Mouse (Mus musculus) limb, embryonic 13.5 days (tissue): ENCODE data around the gene Olfr1046. TPM values are rescaled to one million over a fixed set of nuclear protein-coding genes. Genes with fewer than 3 reads are reported as not detected.

ENCODE experiments used
- polyA plus RNA-seq: library from polyadenylated mRNA; unstranded; fragments of >200 nt; fragmentation: Nextera tagmentation; extraction: Ambion mirVana; gene quantifications from 2 replicates; pipeline ENCODE4 v1.2.1, GENCODE M21; 2015

Olfr1046 gene
- polyA plus RNA-seq, 1 experiment from 2014 or later, result not detected

Other genes starting within 250 kb of the Olfr1046 start
- not detected in 2 replicates for gene Olfr1029, start 245.4 kb downstream of the Olfr1046 start, polyA plus RNA-seq
- not detected in 2 replicates for gene Olfr1030, start 240.0 kb downstream of the Olfr1046 start, polyA plus RNA-seq
- gene Olfr1031, start 229.0 kb downstream of the Olfr1046 start, polyA plus RNA-seq, result not detected in 2 replicates
- gene Olfr1032, start 213.8 kb downstream of the Olfr1046 start, polyA plus RNA-seq, result not detected in 2 replicates
- 0.33 and 0.90 TPM in 2 replicates for gene Olfr1033, start 198.7 kb downstream of the Olfr1046 start, polyA plus RNA-seq
- not detected in 2 replicates for gene Olfr1034, start 173.5 kb downstream of the Olfr1046 start, polyA plus RNA-seq
- gene Olfr1036, start 145.3 kb downstream of the Olfr1046 start, polyA plus RNA-seq, result not detected in 2 replicates
- gene Olfr1037, start 131.9 kb downstream of the Olfr1046 start, polyA plus RNA-seq, result not detected in 2 replicates
- not detected in 2 replicates for gene Olfr1039, start 83.4 kb downstream of the Olfr1046 start, polyA plus RNA-seq
- gene Olfr1040, start 72.6 kb downstream of the Olfr1046 start, polyA plus RNA-seq, result not detected in 2 replicates
- gene Olfr1042, start 57.5 kb downstream of the Olfr1046 start, polyA plus RNA-seq, result not detected in 2 replicates
- gene Olfr1043, start 51.8 kb downstream of the Olfr1046 start, polyA plus RNA-seq, result not detected in 2 replicates
- not detected in 2 replicates for gene Olfr1044, start 41.5 kb downstream of the Olfr1046 start, polyA plus RNA-seq
- gene Olfr52, start 33.6 kb downstream of the Olfr1046 start, polyA plus RNA-seq, result not detected in 2 replicates
- not detected in 2 replicates for gene Olfr1045, start 16.3 kb downstream of the Olfr1046 start, polyA plus RNA-seq
- not detected in 2 replicates for gene Olfr1047, start 12.1 kb upstream of the Olfr1046 start, polyA plus RNA-seq
- gene Olfr1048, start 21.0 kb upstream of the Olfr1046 start, polyA plus RNA-seq, result not detected in 2 replicates
- gene Olfr1049, start 39.0 kb upstream of the Olfr1046 start, polyA plus RNA-seq, result not detected in 2 replicates
- not detected in 2 replicates for gene Olfr1051, start 59.8 kb upstream of the Olfr1046 start, polyA plus RNA-seq
- gene Olfr1052, start 73.1 kb upstream of the Olfr1046 start, polyA plus RNA-seq, result not detected in 2 replicates
- not detected in 2 replicates for gene Olfr1053, start 96.0 kb upstream of the Olfr1046 start, polyA plus RNA-seq
- not detected in 2 replicates for gene Olfr1054, start 116.1 kb upstream of the Olfr1046 start, polyA plus RNA-seq
- not detected in 2 replicates for gene Olfr1055, start 131.0 kb upstream of the Olfr1046 start, polyA plus RNA-seq
- not detected in 2 replicates for gene Olfr1056, start 143.2 kb upstream of the Olfr1046 start, polyA plus RNA-seq
- gene Olfr1057, start 159.1 kb upstream of the Olfr1046 start, polyA plus RNA-seq, result not detected in 2 replicates
- not detected in 2 replicates for gene Olfr1058, start 169.2 kb upstream of the Olfr1046 start, polyA plus RNA-seq
- not detected in 2 replicates for gene Olfr1061, start 194.7 kb upstream of the Olfr1046 start, polyA plus RNA-seq
- gene Olfr1062, start 207.4 kb upstream of the Olfr1046 start, polyA plus RNA-seq, result not detected in 2 replicates
- not detected in 2 replicates for gene Olfr1065, start 231.3 kb upstream of the Olfr1046 start, polyA plus RNA-seq
- gene Olfr1066, start 237.0 kb upstream of the Olfr1046 start, polyA plus RNA-seq, result not detected in 2 replicates